Mouse (Mus musculus) limb, embryonic 14.5 days (tissue): ENCODE data around the gene Lrrc51. TPM values are rescaled to one million over a fixed set of nuclear protein-coding genes. Genes with fewer than 3 reads are reported as not detected.

Experiments
- ATAC-seq: fragments of 200-750 bp; cut with Nextera tagmentation; 2 replicates; pipeline ENCODE4 v1.8.0; 2017; ENCODE audit warnings: low read depth, moderate number of reproducible peaks, moderate TSS enrichment; ENCODE audit not compliant: low FRiP score
- DNase-seq: peaks from one replicate; pipeline ENCODE4 v3.0.0-alpha.2; 2015; ENCODE audit warnings: low spot score
- H3K27ac ChIP-seq: fragments of 300-500 bp; sonication (generic); replicated peaks from 2 replicates; pipeline ENCODE4 v1.5.1; 2014; ENCODE audit warnings: low read depth, mild to moderate bottlenecking, low read length, moderate library complexity, mixed read lengths
- H3K27me3 ChIP-seq: fragments of 300-500 bp; sonication (generic); 2 replicates; pipeline ENCODE4 v1.6.1; 2014; ENCODE audit warnings: low read length, mixed read lengths; ENCODE audit not compliant: control insufficient read depth, insufficient read depth
- H3K36me3 ChIP-seq: fragments of 300-500 bp; sonication (generic); 2 replicates; pipeline ENCODE4 v1.6.1; 2014; ENCODE audit warnings: mild to moderate bottlenecking, low read length, moderate library complexity, mixed read lengths; ENCODE audit not compliant: control insufficient read depth, insufficient read depth
- H3K4me1 ChIP-seq: fragments of 300-500 bp; sonication (generic); 2 replicates; pipeline ENCODE4 v1.6.1; 2014; ENCODE audit warnings: antibody characterized with exemption, low read length, mixed read lengths; ENCODE audit not compliant: control insufficient read depth, insufficient read depth
- H3K4me2 ChIP-seq: fragments of 300-500 bp; sonication (generic); replicated peaks from 2 replicates; pipeline ENCODE4 v1.6.1; 2014; ENCODE audit warnings: low read depth, mild to moderate bottlenecking, low read length, moderate library complexity; ENCODE audit not compliant: severe bottlenecking
- H3K4me3 ChIP-seq: fragments of 300-500 bp; sonication (generic); replicated peaks from 2 replicates; pipeline ENCODE4 v1.5.1; 2014; ENCODE audit warnings: low read length
- H3K9ac ChIP-seq: fragments of 300-500 bp; sonication (generic); 2 replicates; pipeline ENCODE4 v1.6.1; 2014; ENCODE audit warnings: mild to moderate bottlenecking, low read depth, low read length, moderate library complexity; ENCODE audit not compliant: severe bottlenecking
- H3K9me3 ChIP-seq: fragments of 300-500 bp; sonication (generic); 2 replicates; pipeline ENCODE4 v1.6.1; 2016; ENCODE audit warnings: low read length; ENCODE audit not compliant: control insufficient read depth
- POLR2A ChIP-seq: fragments of 200-500 bp; IDR thresholded peaks from 2 replicates; pipeline ENCODE4 v1.8.0; 2012; ENCODE audit warnings: inconsistent platforms, mild to moderate bottlenecking, moderate library complexity, borderline replicate concordance; ENCODE audit not compliant: insufficient read depth, insufficient read length; ENCODE audit errors: extremely low read depth
- WGBS: fragments of 180-500 bp; shearing (Covaris S2); extraction: QIAGEN DNeasy Blood & Tissue Kit; methylation state at CpG from one replicate; pipeline ENCODE4 v1.1.7; 2014; 5-methylcytosine and 5-hydroxymethylcytosine counted together
- microRNA-seq: library from miRNA; unstranded; fragments of <30 nt; microRNA quantifications from one replicate; pipeline ENCODE4, GENCODE M21; 2016
- polyA plus RNA-seq, 2 experiments: library from polyadenylated mRNA; depleted of rRNA in 1 of 2; stranded (reverse) in 1 of 2; unstranded in 1 of 2; fragments of >200 nt; fragmentation: Nextera tagmentation in 1 of 2; extraction: Ambion mirVana in 1 of 2; gene quantifications; 2 replicates each; pipeline versions ENCODE4 v1.2.1 to v1.2.3; 2012 to 2014

Lrrc51 gene
- polyA plus RNA-seq, 2 experiments, result 7.5 to 11.7 TPM

- no peaks in the 10 kb centered on the region for H3K9me3 ChIP-seq
- H3K36me3 ChIP-seq, result no peaks in the 10 kb centered on the region
- DNase-seq (no peak), ATAC-seq (no peak)
- no peak overlapping the region for H3K27ac ChIP-seq
- no peak for TF ChIP-seq POLR2A
- no peak overlapping the region for H3K4me3 ChIP-seq
- no peak overlapping the region for H3K4me2 ChIP-seq
- H3K4me1 ChIP-seq, result no peaks in the 10 kb centered on the region
- WGBS, result 83% methylated on average over 11 of the region's 11 CpGs
- H3K9ac ChIP-seq, result no peak overlapping the region
- no peaks in the 10 kb centered on the region for H3K27me3 ChIP-seq
These were observed 67.0 kb downstream of the Lrrc51 start for GRCm38 (mm10) chr7:101866491-101867265.

GRCm38 (mm10) chr7:101863415-101863814 lies 70.3 kb downstream of the Lrrc51 start, which contains the start of gene Anapc15:
Gene Anapc15, plus strand, starts transcription at chr7:101863715.
- Histone ChIP-seq H3K27me3 (no peaks in the 10 kb centered on the region), H3K9ac (no peak within 1 kb of the TSS), H3K4me2 (no peak within 1 kb of the TSS), H3K4me1 (no peaks in the 10 kb centered on the region), H3K4me3 (no peak within 1 kb of the TSS), H3K9me3 (no peaks in the 10 kb centered on the region), H3K36me3 (no peaks in the 10 kb centered on the region), H3K27ac (no peak within 1 kb of the TSS)
- no peak for TF ChIP-seq POLR2A
- WGBS, result 80% methylated on average over 3 of the region's 3 CpGs
- DNase-seq, result no peak
- no peak for ATAC-seq

Small RNA genes lying within 50 kb of the gene (microRNA-seq; reads per million reads assigned to microRNA genes)
- not detected for gene Gm22655

Other genes starting within 250 kb of the Lrrc51 start
- 0.13 and 0.41 TPM in 2 replicates for gene Phox2a, start 115.6 kb downstream of the Lrrc51 start, polyA plus RNA-seq (2012; rRNA removed)
- 0.26 TPM in 1 of 2 replicates, not detected in the other for gene Phox2a, start 115.6 kb downstream of the Lrrc51 start, polyA plus RNA-seq (2014; fragmentation: Nextera tagmentation; extraction: Ambion mirVana)
- gene Inppl1, start 95.7 kb downstream of the Lrrc51 start, polyA plus RNA-seq (2012; rRNA removed), result 111 and 152 TPM in 2 replicates
- 30.5 and 44.5 TPM in 2 replicates for gene Inppl1, start 95.7 kb downstream of the Lrrc51 start, polyA plus RNA-seq (2014; fragmentation: Nextera tagmentation; extraction: Ambion mirVana)
- 3.4 and 4.8 TPM in 2 replicates for gene Folr2, start 76.7 kb downstream of the Lrrc51 start, polyA plus RNA-seq (2012; rRNA removed)
- 2.8 and 3.1 TPM in 2 replicates for gene Folr2, start 76.7 kb downstream of the Lrrc51 start, polyA plus RNA-seq (2014; fragmentation: Nextera tagmentation; extraction: Ambion mirVana)
- 67.2 and 68.9 TPM in 2 replicates for gene Anapc15, start 70.2 kb downstream of the Lrrc51 start, polyA plus RNA-seq (2012; rRNA removed)
- 44.7 and 60.5 TPM in 2 replicates for gene Anapc15, start 70.2 kb downstream of the Lrrc51 start, polyA plus RNA-seq (2014; fragmentation: Nextera tagmentation; extraction: Ambion mirVana)
- gene Folr1, start 63.1 kb downstream of the Lrrc51 start, polyA plus RNA-seq (2012; rRNA removed), result 1.1 and 1.3 TPM in 2 replicates
- 1.0 TPM in 1 of 2 replicates, not detected in the other for gene Folr1, start 63.1 kb downstream of the Lrrc51 start, polyA plus RNA-seq (2014; fragmentation: Nextera tagmentation; extraction: Ambion mirVana)
- 176 and 203 TPM in 2 replicates for gene Lamtor1, start 28.0 kb downstream of the Lrrc51 start, polyA plus RNA-seq (2012; rRNA removed)
- gene Lamtor1, start 28.0 kb downstream of the Lrrc51 start, polyA plus RNA-seq (2014; fragmentation: Nextera tagmentation; extraction: Ambion mirVana), result 154 and 166 TPM in 2 replicates
- gene Tomt, start 27.5 kb downstream of the Lrrc51 start, polyA plus RNA-seq (2012; rRNA removed), result 0.18 and 0.23 TPM in 2 replicates
- 0.29 and 0.41 TPM in 2 replicates for gene Tomt, start 27.5 kb downstream of the Lrrc51 start, polyA plus RNA-seq (2014; fragmentation: Nextera tagmentation; extraction: Ambion mirVana)
- gene Numa1, start 216 bp upstream of the Lrrc51 start, polyA plus RNA-seq (2012; rRNA removed), result 112 and 126 TPM in 2 replicates
- 106 and 126 TPM in 2 replicates for gene Numa1, start 216 bp upstream of the Lrrc51 start, polyA plus RNA-seq (2014; fragmentation: Nextera tagmentation; extraction: Ambion mirVana)
- 12.9 and 15.4 TPM in 2 replicates for gene Il18bp, start 84.8 kb upstream of the Lrrc51 start, polyA plus RNA-seq (2012; rRNA removed)
- 2.2 and 2.7 TPM in 2 replicates for gene Il18bp, start 84.8 kb upstream of the Lrrc51 start, polyA plus RNA-seq (2014; fragmentation: Nextera tagmentation; extraction: Ambion mirVana)
- 62.3 and 83.0 TPM in 2 replicates for gene Rnf121, start 131.6 kb upstream of the Lrrc51 start, polyA plus RNA-seq (2012; rRNA removed)
- gene Rnf121, start 131.6 kb upstream of the Lrrc51 start, polyA plus RNA-seq (2014; fragmentation: Nextera tagmentation; extraction: Ambion mirVana), result 32.6 and 34.1 TPM in 2 replicates
- 65.1 and 77.5 TPM in 2 replicates for gene Xndc1, start 131.6 kb upstream of the Lrrc51 start, polyA plus RNA-seq (2012; rRNA removed)
- 21.4 and 22.9 TPM in 2 replicates for gene Xndc1, start 131.6 kb upstream of the Lrrc51 start, polyA plus RNA-seq (2014; fragmentation: Nextera tagmentation; extraction: Ambion mirVana)
- gene Xntrpc, start 131.8 kb upstream of the Lrrc51 start, polyA plus RNA-seq (2012; rRNA removed), result 9.0 and 9.5 TPM in 2 replicates
- 1.2 and 1.8 TPM in 2 replicates for gene Xntrpc, start 131.8 kb upstream of the Lrrc51 start, polyA plus RNA-seq (2014; fragmentation: Nextera tagmentation; extraction: Ambion mirVana)
- gene Trpc2, start 149.2 kb upstream of the Lrrc51 start, polyA plus RNA-seq (2012; rRNA removed), result 5.5 and 10.8 TPM in 2 replicates
- not detected in 2 replicates for gene Trpc2, start 149.2 kb upstream of the Lrrc51 start, polyA plus RNA-seq (2014; fragmentation: Nextera tagmentation; extraction: Ambion mirVana)
- gene Art1, start 167.8 kb upstream of the Lrrc51 start, polyA plus RNA-seq (2012; rRNA removed), result 18.2 and 20.4 TPM in 2 replicates
- gene Art1, start 167.8 kb upstream of the Lrrc51 start, polyA plus RNA-seq (2014; fragmentation: Nextera tagmentation; extraction: Ambion mirVana), result 15.9 and 21.7 TPM in 2 replicates
- gene Art5, start 175.6 kb upstream of the Lrrc51 start, polyA plus RNA-seq (2012; rRNA removed), result 2.4 and 2.9 TPM in 2 replicates
- 2.5 and 3.0 TPM in 2 replicates for gene Art5, start 175.6 kb upstream of the Lrrc51 start, polyA plus RNA-seq (2014; fragmentation: Nextera tagmentation; extraction: Ambion mirVana)
- gene Chrna10, start 182.9 kb upstream of the Lrrc51 start, polyA plus RNA-seq (2012; rRNA removed), result 0.05 and 0.06 TPM in 2 replicates
- not detected in 2 replicates for gene Chrna10, start 182.9 kb upstream of the Lrrc51 start, polyA plus RNA-seq (2014; fragmentation: Nextera tagmentation; extraction: Ambion mirVana)